Mouse (Mus musculus) pancreas, adult 10 weeks (tissue): Measurements from ENCODE around the gene Adnp. TPM values are rescaled to one million over a fixed set of nuclear protein-coding genes. Genes with fewer than 3 reads are reported as not detected.

Experiments
- polyA plus RNA-seq: library from polyadenylated mRNA; stranded (reverse); fragments of 350-450 nt; fragmentation: Illumina TruSeq; extraction: RNeasy Lipid Tissue Mini Kit (QIAGEN cat#74804); gene quantifications from one replicate; pipeline ENCODE4 v1.2.3, GENCODE M21; 2015; ENCODE audit warnings: low read depth, low replicate concordance; ENCODE audit not compliant: insufficient read depth

Adnp gene
- 2.8 TPM for polyA plus RNA-seq

DNA sequence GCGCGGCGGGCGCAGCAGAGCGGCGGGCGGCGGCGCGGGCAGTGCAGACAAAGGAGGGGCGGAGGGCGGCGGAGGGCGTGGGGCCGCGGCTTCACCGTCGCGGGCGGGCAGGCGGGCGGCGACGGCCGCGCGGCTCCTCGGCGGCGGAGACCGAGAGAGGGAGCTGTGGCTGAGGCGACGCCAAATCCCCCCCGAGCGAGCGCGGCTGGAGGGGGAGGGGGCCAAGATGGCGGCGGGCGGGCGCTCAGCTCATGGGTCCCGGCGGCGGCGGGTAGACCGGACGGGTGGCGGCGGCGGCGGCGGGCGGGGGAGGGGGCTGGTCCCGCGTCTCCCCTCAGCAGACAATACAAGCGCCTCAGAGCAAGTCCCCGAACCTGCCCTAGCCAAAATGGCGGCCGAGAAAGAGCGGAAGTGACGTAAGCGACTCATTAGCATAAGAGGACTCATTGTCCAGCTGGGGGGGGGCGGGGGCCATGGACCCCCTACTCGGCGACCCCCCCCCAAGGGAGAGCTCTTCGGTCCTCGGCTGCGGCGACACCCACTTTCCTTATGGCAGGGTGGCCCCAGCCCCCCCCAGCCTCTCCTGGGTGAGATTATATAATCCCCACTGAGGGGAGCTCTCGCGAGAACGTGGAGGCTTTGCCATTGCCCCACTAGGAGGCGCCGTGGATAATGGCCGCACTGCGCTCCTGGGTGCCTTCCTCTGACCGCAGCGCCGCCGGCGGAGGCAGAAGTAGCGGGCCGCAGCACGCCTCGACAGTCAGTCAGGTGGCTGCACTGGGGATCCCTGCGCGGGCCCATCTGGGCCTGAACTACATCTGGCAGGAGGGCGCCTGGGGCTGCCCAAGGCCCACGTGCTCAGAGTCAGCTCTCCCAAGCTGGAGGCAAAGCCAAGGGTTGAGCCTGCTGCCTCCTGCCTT lies at the start of gene Adnp:
Gene Adnp, minus strand, starts transcription at position 388 of the 920 bp plus-strand sequence.

DNA sequence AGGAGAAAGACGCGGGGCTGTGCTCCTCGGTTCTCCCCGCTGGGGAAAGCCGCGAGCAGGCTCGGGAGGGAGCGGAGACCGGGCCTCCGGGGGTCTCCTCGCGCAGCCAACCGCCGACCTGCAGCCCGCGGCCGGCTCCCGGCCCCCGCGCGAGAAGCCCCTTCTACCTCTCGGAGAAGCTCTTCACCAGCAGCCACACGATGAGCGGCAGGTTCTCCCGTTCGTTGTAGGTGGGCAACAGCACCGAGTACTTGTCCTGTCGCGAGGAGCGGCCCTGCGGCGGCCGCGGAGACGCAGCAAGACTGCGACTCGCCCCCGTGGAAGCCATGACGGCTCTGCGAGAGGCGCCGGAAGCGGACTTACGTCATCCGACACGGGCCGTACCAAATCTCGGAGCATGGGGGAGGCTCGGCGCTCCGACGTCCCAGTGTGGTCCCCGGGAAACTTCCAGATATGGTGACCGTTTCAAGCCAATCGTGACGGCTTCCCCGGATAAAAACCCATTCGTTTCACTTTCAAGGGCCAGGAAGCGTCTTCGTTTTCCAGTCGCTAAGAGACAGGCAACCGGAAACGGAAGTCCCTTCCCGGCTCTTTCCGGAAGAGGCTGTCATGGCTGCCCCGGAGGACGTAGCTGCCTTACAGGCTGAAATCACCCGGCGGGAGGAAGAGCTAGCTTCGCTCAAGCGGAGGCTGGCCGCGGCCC lies 23.3 kb upstream of the Adnp start, which contains the start of the genes Gm20716, Dpm1 and Mocs3:
Gene Gm20716, minus strand, starts transcription at position 339 of the 703 bp plus-strand sequence.
Gene Dpm1, minus strand, starts transcription at position 566 of the 703 bp plus-strand sequence.
Gene Mocs3, plus strand, starts transcription at position 597 of the 703 bp plus-strand sequence.

Other genes starting within 250 kb of the Adnp start
- gene Ripor3, start 196.5 kb downstream of the Adnp start, polyA plus RNA-seq: 2.0 TPM
- gene Pard6b, start 126.1 kb downstream of the Adnp start, polyA plus RNA-seq: 2.6 TPM
- gene Gm20716, start 23.3 kb upstream of the Adnp start, polyA plus RNA-seq: 7.7 TPM
- gene Dpm1, start 23.5 kb upstream of the Adnp start, polyA plus RNA-seq: 10.7 TPM
- 1.7 TPM for gene Mocs3, start 23.5 kb upstream of the Adnp start, polyA plus RNA-seq
- gene Kcng1, start 74.6 kb upstream of the Adnp start, polyA plus RNA-seq: not detected